Mouse (Mus musculus) heart, embryonic 15.5 days (tissue): ENCODE results near the gene Fam102b. TPM values are rescaled to one million over a fixed set of nuclear protein-coding genes. Genes with fewer than 3 reads are reported as not detected.

Source experiments
- ATAC-seq: fragments of 200-750 bp; cut with Nextera tagmentation; replicated peaks from 2 replicates; pipeline ENCODE4 v1.8.0; 2017; ENCODE audit warnings: low read depth, moderate TSS enrichment; ENCODE audit not compliant: insufficient number of reproducible peaks, insufficient read depth, low FRiP score
- H3K27ac ChIP-seq: fragments of 300-500 bp; sonication (generic); 2 replicates; pipeline ENCODE4 v1.5.1; 2015; ENCODE audit warnings: mild to moderate bottlenecking, inconsistent platforms
- H3K27me3 ChIP-seq: fragments of 300-500 bp; sonication (generic); 2 replicates; pipeline ENCODE4 v1.6.1; 2015; ENCODE audit warnings: inconsistent platforms
- H3K36me3 ChIP-seq: fragments of 300-500 bp; sonication (generic); 2 replicates; pipeline ENCODE4 v1.6.1; 2015; ENCODE audit warnings: mild to moderate bottlenecking, inconsistent platforms
- H3K4me1 ChIP-seq: fragments of 300-500 bp; sonication (generic); replicated peaks from 2 replicates; pipeline ENCODE4 v1.6.1; 2015; ENCODE audit warnings: inconsistent platforms
- H3K4me2 ChIP-seq: fragments of 300-500 bp; sonication (generic); 2 replicates; pipeline ENCODE4 v1.6.1; 2015; ENCODE audit warnings: inconsistent platforms, mild to moderate bottlenecking, moderate library complexity
- H3K4me3 ChIP-seq: fragments of 300-500 bp; sonication (generic); 2 replicates; pipeline ENCODE4 v1.5.1; 2015; ENCODE audit warnings: mild to moderate bottlenecking, inconsistent platforms
- H3K9ac ChIP-seq: fragments of 300-500 bp; sonication (generic); 2 replicates; pipeline ENCODE4 v1.6.1; 2015; ENCODE audit warnings: mild to moderate bottlenecking, inconsistent platforms
- H3K9me3 ChIP-seq: fragments of 300-500 bp; sonication (generic); replicated peaks from 2 replicates; pipeline ENCODE4 v1.6.1; 2016; ENCODE audit warnings: inconsistent platforms
- WGBS: fragments of 180-500 bp; shearing (Covaris S2); methylation state at CpG from one replicate; pipeline ENCODE4 v1.1.7; 2015; ENCODE audit warnings: mixed read lengths; 5-methylcytosine and 5-hydroxymethylcytosine counted together
- polyA plus RNA-seq: library from polyadenylated mRNA; unstranded; fragments of >200 nt; fragmentation: Nextera tagmentation; extraction: Ambion mirVana; gene quantifications from 2 replicates; pipeline ENCODE4 v1.2.1, GENCODE M21; 2015

Gene Fam102b
- polyA plus RNA-seq, 1 experiment from 2014 or later = 6.2 TPM

- no peak overlapping the region for H3K4me2 ChIP-seq
- H3K27me3 ChIP-seq = no peaks in the 10 kb centered on the region
- no peak for ATAC-seq
- no peaks in the 10 kb centered on the region for H3K9me3 ChIP-seq
- H3K4me1 ChIP-seq = no peaks in the 10 kb centered on the region; the same call in 1 of the 2 replicates
- no peaks in the 10 kb centered on the region for H3K36me3 ChIP-seq
- H3K9ac ChIP-seq = no peak overlapping the region
- H3K27ac ChIP-seq = no peak overlapping the region
- WGBS = 44% methylated on average over 2 of the region's 2 CpGs
- H3K4me3 ChIP-seq = no peak overlapping the region
These were observed 4.9 kb upstream of the Fam102b start for GRCm38 (mm10) chr3:109032306-109032705.

- no peaks in the 10 kb centered on the region for H3K9me3 ChIP-seq
- no peaks in the 10 kb centered on the region; the same call in 1 of the 2 replicates for H3K4me1 ChIP-seq
- no peak for ATAC-seq
- WGBS = 77% methylated on average over 3 of the region's 3 CpGs
- no peak overlapping the region for H3K4me2 ChIP-seq
- no peaks in the 10 kb centered on the region for H3K27me3 ChIP-seq
- H3K9ac ChIP-seq = no peak overlapping the region
- H3K27ac ChIP-seq = no peak overlapping the region
- H3K36me3 ChIP-seq = no peaks in the 10 kb centered on the region
- H3K4me3 ChIP-seq = no peak overlapping the region
These were observed 4.2 kb upstream of the Fam102b start for GRCm38 (mm10) chr3:109031626-109032025.

- Histone ChIP-seq H3K4me3 (no peak overlapping the region), H3K9me3 (no peaks in the 10 kb centered on the region), H3K4me2 (no peak overlapping the region), H3K36me3 (no peaks in the 10 kb centered on the region), H3K9ac (no peak overlapping the region), H3K4me1 (peaks cover 5% of the 10 kb centered on the region), H3K27ac (0 out of 2 replicates have a peak overlapping the region, but pooled peaks have one; percentile 6), H3K27me3 (no peaks in the 10 kb centered on the region)
- ATAC-seq = no peak
- WGBS = 47% methylated on average over 6 of the region's 6 CpGs
These were observed 3.4 kb upstream of the Fam102b start for GRCm38 (mm10) chr3:109030817-109031216.

- no peak overlapping the region for H3K27ac ChIP-seq
- no peak for ATAC-seq
These were observed 2.3 kb upstream of the Fam102b start for GRCm38 (mm10) chr3:109029661-109030060.

GRCm38 (mm10) chr3:109026991-109027470 is 376 bp downstream of the Fam102b start:
- peak overlapping the region; percentile 82 for H3K27ac ChIP-seq
- H3K4me3 ChIP-seq = peak overlapping the region; percentile 71
- H3K4me2 ChIP-seq = peak overlapping the region; percentile 89
- H3K4me1 ChIP-seq = peaks cover 16% of the 10 kb centered on the region
- H3K9me3 ChIP-seq = no peaks in the 10 kb centered on the region
- no peaks in the 10 kb centered on the region for H3K27me3 ChIP-seq
- no peaks in the 10 kb centered on the region for H3K36me3 ChIP-seq
- peak overlapping the region; percentile 76 for H3K9ac ChIP-seq
- peak; percentile 82 for ATAC-seq
- WGBS = under 1% methylated on average over 51 of the region's 51 CpGs

More at GRCm38 (mm10) chr3:109029661-109030060, 2.3 kb upstream of the Fam102b start:
- no peaks in the 10 kb centered on the region for H3K27me3 ChIP-seq
- no peaks in the 10 kb centered on the region for H3K36me3 ChIP-seq
- no peak overlapping the region for H3K4me3 ChIP-seq
- peaks cover 10% of the 10 kb centered on the region for H3K4me1 ChIP-seq
- H3K4me2 ChIP-seq = no peak overlapping the region
- WGBS = 69% methylated on average over 5 of the region's 5 CpGs
- H3K9me3 ChIP-seq = no peaks in the 10 kb centered on the region
- no peak overlapping the region for H3K9ac ChIP-seq

GRCm38 (mm10) chr3:109026462-109026990 is 881 bp downstream of the Fam102b start:
- Histone ChIP-seq H3K4me2 (peak overlapping the region; percentile 89), H3K27me3 (no peaks in the 10 kb centered on the region), H3K9ac (peak overlapping the region; percentile 76), H3K4me3 (peak overlapping the region; percentile 71), H3K4me1 (peaks cover 16% of the 10 kb centered on the region), H3K27ac (peak overlapping the region; percentile 82), H3K9me3 (no peaks in the 10 kb centered on the region), H3K36me3 (no peaks in the 10 kb centered on the region)
- ATAC-seq = no peak
- 7% methylated on average over 15 of the region's 15 CpGs for WGBS

GRCm38 (mm10) chr3:109025579-109025978 is 1.8 kb downstream of the Fam102b start:
- Histone ChIP-seq H3K27me3 (no peaks in the 10 kb centered on the region), H3K4me2 (peak overlapping the region; percentile 89), H3K4me3 (peak overlapping the region; percentile 71), H3K4me1 (peaks cover 16% of the 10 kb centered on the region), H3K9ac (0 out of 2 replicates have a peak overlapping the region, but pooled peaks have one; percentile 35), H3K9me3 (no peaks in the 10 kb centered on the region), H3K36me3 (no peaks in the 10 kb centered on the region), H3K27ac (no peak overlapping the region)
- ATAC-seq = no peak
- 23% methylated on average over 16 of the region's 16 CpGs for WGBS

- ATAC-seq = no peak
- WGBS = 63% methylated on average over 8 of the region's 8 CpGs
These were observed 4.3 kb downstream of the Fam102b start for GRCm38 (mm10) chr3:109023066-109023465.

GRCm38 (mm10) chr3:109021720-109022516 is 5.5 kb downstream of the Fam102b start:
- Histone ChIP-seq H3K4me1 (peaks cover 16% of the 10 kb centered on the region), H3K9ac (no peak overlapping the region), H3K4me2 (no peak overlapping the region), H3K27me3 (no peaks in the 10 kb centered on the region), H3K27ac (no peak overlapping the region), H3K9me3 (no peaks in the 10 kb centered on the region), H3K4me3 (no peak overlapping the region), H3K36me3 (no peaks in the 10 kb centered on the region)
- no peak for ATAC-seq
- WGBS = 88% methylated on average over 6 of the region's 6 CpGs

More at GRCm38 (mm10) chr3:109023066-109023465, 4.3 kb downstream of the Fam102b start:
- no peaks in the 10 kb centered on the region for H3K36me3 ChIP-seq
- no peak overlapping the region for H3K4me3 ChIP-seq
- H3K4me2 ChIP-seq = no peak overlapping the region
- H3K9me3 ChIP-seq = no peaks in the 10 kb centered on the region
- no peak overlapping the region for H3K27ac ChIP-seq
- no peaks in the 10 kb centered on the region for H3K27me3 ChIP-seq
- H3K4me1 ChIP-seq = peaks cover 16% of the 10 kb centered on the region
- no peak overlapping the region for H3K9ac ChIP-seq

GRCm38 (mm10) chr3:109018336-109018735 is 9.1 kb downstream of the Fam102b start:
- no peaks in the 10 kb centered on the region for H3K36me3 ChIP-seq
- WGBS = 81% methylated on average over 5 of the region's 5 CpGs
- no peak overlapping the region for H3K9ac ChIP-seq
- H3K4me1 ChIP-seq = 0 out of 2 replicates have a peak, but pooled peaks cover 5% of the 10 kb centered on the region
- H3K9me3 ChIP-seq = no peaks in the 10 kb centered on the region
- H3K4me3 ChIP-seq = no peak overlapping the region
- H3K27ac ChIP-seq = no peak overlapping the region
- H3K27me3 ChIP-seq = no peaks in the 10 kb centered on the region
- no peak overlapping the region for H3K4me2 ChIP-seq
- no peak for ATAC-seq

- WGBS = 44% methylated on average over 4 of the region's 4 CpGs
- Histone ChIP-seq H3K27ac (no peak overlapping the region), H3K9ac (no peak overlapping the region), H3K27me3 (no peaks in the 10 kb centered on the region), H3K4me2 (no peak overlapping the region), H3K9me3 (no peaks in the 10 kb centered on the region), H3K4me3 (no peak overlapping the region), H3K36me3 (no peaks in the 10 kb centered on the region), H3K4me1 (peaks cover 13% of the 10 kb centered on the region; the same call in 1 of the 2 replicates)
- no peak for ATAC-seq
These were observed 14.8 kb downstream of the Fam102b start for GRCm38 (mm10) chr3:109012595-109012994.
